Mouse (Mus musculus) neural tube, embryonic 13.5 days (tissue): ENCODE results near the gene Defb41. TPM values are rescaled to one million over a fixed set of nuclear protein-coding genes. Genes with fewer than 3 reads are reported as not detected.

Experiments used
- polyA plus RNA-seq: library from polyadenylated mRNA; unstranded; fragments of >200 nt; fragmentation: Nextera tagmentation; extraction: Ambion mirVana; gene quantifications from 2 replicates; pipeline ENCODE4 v1.2.1, GENCODE M21; 2015

The Defb41 gene
- polyA plus RNA-seq, 1 experiment from 2014 or later = not detected

Other genes with a start within 250 kb of the Defb41 start
- gene Crisp4, start 119.2 kb downstream of the Defb41 start, polyA plus RNA-seq = not detected in 2 replicates
- not detected in 2 replicates for gene Defb18, start 27.7 kb downstream of the Defb41 start, polyA plus RNA-seq